Mouse (Mus musculus) myocyte (in vitro differentiated cells): Measurements from ENCODE around the gene Hirip3. TPM values are rescaled to one million over a fixed set of nuclear protein-coding genes. Genes with fewer than 3 reads are reported as not detected.

Experiments used
- H3K27me3 ChIP-seq: one replicate; pipeline ENCODE4 v1.6.1; 2011; ENCODE audit not compliant: control insufficient read depth, insufficient read depth, insufficient read length
- H3K36me3 ChIP-seq: one replicate; pipeline ENCODE4 v1.6.1; 2011; ENCODE audit not compliant: control insufficient read depth, insufficient read depth
- H3K4me2 ChIP-seq: one replicate; pipeline ENCODE4 v1.6.1; 2011; ENCODE audit warnings: low read depth, control low read depth
- H3K4me3 ChIP-seq: one replicate; pipeline ENCODE4 v1.5.1; 2011; ENCODE audit warnings: mild to moderate bottlenecking, control low read depth, moderate library complexity
- H3K79me2 ChIP-seq: one replicate; pipeline ENCODE4 v1.6.1; 2011; ENCODE audit not compliant: control insufficient read depth, insufficient read depth
- H3ac ChIP-seq: one replicate; pipeline ENCODE4 v1.6.1; 2011; ENCODE audit not compliant: control insufficient read depth, insufficient read length
- CEBPB ChIP-seq: IDR thresholded peaks from 2 replicates; pipeline ENCODE4 v1.6.1; 2011; ENCODE audit warnings: mild to moderate bottlenecking, moderate library complexity; ENCODE audit not compliant: poor library complexity, insufficient read depth, severe bottlenecking
- E2F4 ChIP-seq: IDR thresholded peaks from one replicate; pipeline ENCODE4 v1.6.1; 2011; ENCODE audit warnings: mild to moderate bottlenecking, control low read depth, moderate library complexity; ENCODE audit not compliant: insufficient read depth
- MAX ChIP-seq: IDR thresholded peaks from one replicate; pipeline ENCODE4 v1.6.1; 2011; ENCODE audit warnings: low read depth, mild to moderate bottlenecking, control low read depth
- MYOD1 ChIP-seq, 3 experiments: IDR thresholded peaks; one replicate each; pipeline ENCODE4 v1.6.1; 2011; ENCODE audit warnings: control low read depth in 2 of 3, low read depth in 2 of 3, mild to moderate bottlenecking in 2 of 3, moderate library complexity in 1 of 3; ENCODE audit not compliant: insufficient read length in 2 of 3, control insufficient read depth in 1 of 3
- MYOG ChIP-seq, 3 experiments: IDR thresholded peaks; one replicate each; pipeline ENCODE4 v1.6.1; 2011; ENCODE audit warnings: control low read depth in 2 of 3, low read depth in 2 of 3, mild to moderate bottlenecking in 2 of 3; ENCODE audit not compliant: insufficient read length in 2 of 3, control insufficient read depth in 1 of 3, insufficient read depth in 1 of 3
- POLR2A ChIP-seq: IDR thresholded peaks from one replicate; pipeline ENCODE4 v1.6.1; 2011; ENCODE audit warnings: low read depth, mild to moderate bottlenecking, control low read depth, moderate library complexity; ENCODE audit not compliant: insufficient read length
- POLR2AphosphoS2 ChIP-seq: IDR thresholded peaks from one replicate; pipeline ENCODE4 v1.6.1; 2011; ENCODE audit warnings: low read depth, control low read depth; ENCODE audit not compliant: insufficient read length
- REST ChIP-seq: IDR thresholded peaks from one replicate; pipeline ENCODE4 v1.6.1; 2011; ENCODE audit warnings: mild to moderate bottlenecking, control low read depth, moderate library complexity; ENCODE audit not compliant: insufficient read depth, insufficient read length
- SRF ChIP-seq: IDR thresholded peaks from one replicate; pipeline ENCODE4 v1.6.1; 2011; ENCODE audit warnings: low read depth; ENCODE audit not compliant: control insufficient read depth, insufficient read length
- TCF12 ChIP-seq: IDR thresholded peaks from one replicate; pipeline ENCODE4 v1.6.1; 2011; ENCODE audit warnings: mild to moderate bottlenecking, control low read depth; ENCODE audit not compliant: poor library complexity, insufficient read depth, severe bottlenecking
- TCF3 ChIP-seq: IDR thresholded peaks from one replicate; pipeline ENCODE4 v1.6.1; 2011; ENCODE audit warnings: low read depth, control low read depth; ENCODE audit not compliant: insufficient read length
- USF1 ChIP-seq: IDR thresholded peaks from one replicate; pipeline ENCODE4 v1.6.1; 2011; ENCODE audit warnings: low read depth, mild to moderate bottlenecking, control low read depth, moderate library complexity
- polyA plus RNA-seq: library from polyadenylated mRNA; unstranded; fragments of >200 nt; fragmentation: generic; extraction: Trizol; gene quantifications from one replicate; pipeline ENCODE4 v1.2.1, GENCODE M21; 2012; ENCODE audit warnings: missing spikeins

Hirip3 gene
- polyA plus RNA-seq, 1 experiment, result 16.2 TPM

- Histone ChIP-seq H3K4me2 (no peak overlapping the region), H3K79me2 (no peaks in the 10 kb centered on the region), H3ac (no peak overlapping the region), H3K36me3 (no peaks in the 10 kb centered on the region), H3K27me3 (no peaks in the 10 kb centered on the region), H3K4me3 (no peak overlapping the region)
- no peak for TF ChIP-seq MAX
- TF ChIP-seq MYOG (IDR thresholded peaks at IDR 0.05; ENCODE audit: control insufficient read depth in 1 of 3, insufficient read depth in 1 of 3, insufficient read length in 2 of 3, low read depth in 2 of 3), result no peak
- no peak for TF ChIP-seq REST
- no peak for TF ChIP-seq USF1
- no peak for TF ChIP-seq MYOD1 (IDR thresholded peaks at IDR 0.05; ENCODE audit: control insufficient read depth in 1 of 3, insufficient read length in 2 of 3, low read depth in 2 of 3)
- TF ChIP-seq CEBPB, result no peak
- no peak for TF ChIP-seq TCF12
- no peak for TF ChIP-seq TCF3
- no peak for TF ChIP-seq POLR2A
- TF ChIP-seq E2F4, result no peak
- no peak for TF ChIP-seq POLR2AphosphoS2
- TF ChIP-seq SRF, result no peak
Measured at GRCm38 (mm10) chr7:126905590-126905989, 43.8 kb downstream of the Hirip3 start.

- TF ChIP-seq SRF, result no peak
- TF ChIP-seq TCF3, result no peak
- TF ChIP-seq USF1, result no peak
- TF ChIP-seq POLR2A, result no peak
- no peak for TF ChIP-seq E2F4
- no peak for TF ChIP-seq REST
- TF ChIP-seq CEBPB, result no peak
- TF ChIP-seq MYOG (IDR thresholded peaks at IDR 0.05; ENCODE audit: control insufficient read depth in 1 of 3, insufficient read depth in 1 of 3, insufficient read length in 2 of 3, low read depth in 2 of 3), result no peak
- TF ChIP-seq MAX, result no peak
- no peak for TF ChIP-seq POLR2AphosphoS2
- TF ChIP-seq TCF12, result no peak
- Histone ChIP-seq H3ac (no peak overlapping the region), H3K4me3 (no peak overlapping the region), H3K79me2 (no peaks in the 10 kb centered on the region), H3K4me2 (no peak overlapping the region), H3K36me3 (no peaks in the 10 kb centered on the region), H3K27me3 (peaks cover 10% of the 10 kb centered on the region)
Measured at GRCm38 (mm10) chr7:126914844-126915243, 53.1 kb downstream of the Hirip3 start.

Other genes with a start within 250 kb of the Hirip3 start
- gene Nupr1, start 231.1 kb upstream of the Hirip3 start, polyA plus RNA-seq, result 244 TPM
- 35.3 TPM for gene Sgf29, start 212.7 kb upstream of the Hirip3 start, polyA plus RNA-seq
- not detected for gene Sult1a1, start 185.5 kb upstream of the Hirip3 start, polyA plus RNA-seq
- 79.7 TPM for gene Bola2, start 166.6 kb upstream of the Hirip3 start, polyA plus RNA-seq
- 5.8 TPM for gene Slx1b, start 166.2 kb upstream of the Hirip3 start, polyA plus RNA-seq
- gene Coro1a, start 154.2 kb upstream of the Hirip3 start, polyA plus RNA-seq, result 0.14 TPM
- gene Mapk3, start 102.4 kb upstream of the Hirip3 start, polyA plus RNA-seq, result 126 TPM
- 1.1 TPM for gene Gdpd3, start 95.6 kb upstream of the Hirip3 start, polyA plus RNA-seq
- gene Ypel3, start 85.0 kb upstream of the Hirip3 start, polyA plus RNA-seq, result 82.2 TPM
- 0.23 TPM for gene Tbx6, start 80.5 kb upstream of the Hirip3 start, polyA plus RNA-seq
- gene Ppp4c, start 69.5 kb upstream of the Hirip3 start, polyA plus RNA-seq, result 113 TPM
- 0.94 TPM for gene Fam57b, start 64.3 kb upstream of the Hirip3 start, polyA plus RNA-seq
- not detected for gene 4930451I11Rik, start 30.3 kb upstream of the Hirip3 start, polyA plus RNA-seq
- not detected for gene Doc2a, start 14.6 kb upstream of the Hirip3 start, polyA plus RNA-seq
- gene Ino80e, start 405 bp downstream of the Hirip3 start, polyA plus RNA-seq, result 62.4 TPM
- gene Taok2, start 22.7 kb downstream of the Hirip3 start, polyA plus RNA-seq, result 26.6 TPM
- gene Tmem219, start 60.9 kb downstream of the Hirip3 start, polyA plus RNA-seq, result 34.1 TPM
- gene Kctd13, start 66.9 kb downstream of the Hirip3 start, polyA plus RNA-seq, result 14.6 TPM
- gene Asphd1, start 87.6 kb downstream of the Hirip3 start, polyA plus RNA-seq, result 0.11 TPM
- 0.10 TPM for gene Sez6l2, start 88.6 kb downstream of the Hirip3 start, polyA plus RNA-seq
- gene Cdipt, start 113.9 kb downstream of the Hirip3 start, polyA plus RNA-seq, result 173 TPM
- gene Cdiptos, start 114.1 kb downstream of the Hirip3 start, polyA plus RNA-seq, result 0.18 TPM
- 111 TPM for gene Mvp, start 152.6 kb downstream of the Hirip3 start, polyA plus RNA-seq
- 0.95 TPM for gene Pagr1b, start 154.5 kb downstream of the Hirip3 start, polyA plus RNA-seq
- gene Pagr1a, start 155.4 kb downstream of the Hirip3 start, polyA plus RNA-seq, result 8.1 TPM
- gene Gm42742, start 159.1 kb downstream of the Hirip3 start, polyA plus RNA-seq, result 37.7 TPM
- not detected for gene Prrt2, start 159.2 kb downstream of the Hirip3 start, polyA plus RNA-seq
- 115 TPM for gene Maz, start 165.1 kb downstream of the Hirip3 start, polyA plus RNA-seq
- 29.9 TPM for gene Kif22, start 180.5 kb downstream of the Hirip3 start, polyA plus RNA-seq
- not detected for gene Zg16, start 225.4 kb downstream of the Hirip3 start, polyA plus RNA-seq
- gene AI467606, start 229.4 kb downstream of the Hirip3 start, polyA plus RNA-seq, result 45.0 TPM